Mouse (Mus musculus) limb, embryonic 10.5 days (tissue): ENCODE data around the gene Snx8. TPM values are rescaled to one million over a fixed set of nuclear protein-coding genes. Genes with fewer than 3 reads are reported as not detected.

Experiments
- DNase-seq: peaks from one replicate; pipeline ENCODE4 v3.0.0-alpha.2; 2017; ENCODE audit warnings: low spot score
- H3K27ac ChIP-seq: fragments of 300-500 bp; sonication (generic); 2 replicates; pipeline ENCODE4 v1.5.1; 2016; ENCODE audit warnings: mild to moderate bottlenecking
- H3K27me3 ChIP-seq: fragments of 300-500 bp; sonication (generic); 2 replicates; pipeline ENCODE4 v1.6.1; 2016; ENCODE audit warnings: low read depth, mild to moderate bottlenecking; ENCODE audit not compliant: poor library complexity, severe bottlenecking
- H3K36me3 ChIP-seq: fragments of 300-500 bp; sonication (generic); 2 replicates; pipeline ENCODE4 v1.6.1; 2016; ENCODE audit warnings: mild to moderate bottlenecking, moderate library complexity
- H3K4me1 ChIP-seq: fragments of 300-500 bp; sonication (generic); 2 replicates; pipeline ENCODE4 v1.6.1; 2016
- H3K4me3 ChIP-seq: fragments of 300-500 bp; sonication (generic); 2 replicates; pipeline ENCODE4 v1.5.1; 2016; ENCODE audit warnings: mild to moderate bottlenecking, moderate library complexity
- H3K9me3 ChIP-seq: fragments of 300-500 bp; sonication (generic); replicated peaks from 2 replicates; pipeline ENCODE4 v1.6.1; 2016; ENCODE audit warnings: mild to moderate bottlenecking
- WGBS: fragments of 180-500 bp; shearing (Covaris S2); methylation state at CpG from one replicate; pipeline ENCODE4 v1.1.7; 2016; 5-methylcytosine and 5-hydroxymethylcytosine counted together
- polyA plus RNA-seq: library from polyadenylated mRNA; unstranded; fragments of >200 nt; fragmentation: Nextera tagmentation; extraction: Ambion mirVana; gene quantifications from 2 replicates; pipeline ENCODE4 v1.2.1, GENCODE M21; 2016

Snx8 gene
- polyA plus RNA-seq, 1 experiment from 2014 or later: 22.4 TPM

- Histone ChIP-seq H3K27me3 (no peaks in the 10 kb centered on the region), H3K9me3 (no peaks in the 10 kb centered on the region), H3K27ac (no peak overlapping the region), H3K4me3 (no peak overlapping the region), H3K4me1 (no peaks in the 10 kb centered on the region), H3K36me3 (peaks cover 74% of the 10 kb centered on the region)
- no peak for DNase-seq
- WGBS: 88% methylated on average over 3 of the region's 3 CpGs
Observed at GRCm38 (mm10) chr5:140357466-140357865, 31.6 kb downstream of the Snx8 start.

GRCm38 (mm10) chr5:140355934-140356333 lies 33.1 kb downstream of the Snx8 start:
- Histone ChIP-seq H3K27ac (no peak overlapping the region), H3K27me3 (no peaks in the 10 kb centered on the region), H3K36me3 (peaks cover 87% of the 10 kb centered on the region), H3K9me3 (no peaks in the 10 kb centered on the region), H3K4me3 (no peak overlapping the region), H3K4me1 (no peaks in the 10 kb centered on the region)
- 88% methylated on average over 11 of the region's 11 CpGs for WGBS
- DNase-seq: no peak

- Histone ChIP-seq H3K4me3 (no peak overlapping the region), H3K9me3 (no peaks in the 10 kb centered on the region), H3K27ac (no peak overlapping the region), H3K36me3 (peaks cover 89% of the 10 kb centered on the region), H3K4me1 (no peaks in the 10 kb centered on the region), H3K27me3 (no peaks in the 10 kb centered on the region)
- WGBS: 91% methylated on average over 6 of the region's 6 CpGs
- no peak for DNase-seq
Observed at GRCm38 (mm10) chr5:140352352-140352751, 36.7 kb downstream of the Snx8 start.

GRCm38 (mm10) chr5:140350731-140351497 lies 38.1 kb downstream of the Snx8 start:
- H3K4me3 ChIP-seq: no peak overlapping the region

GRCm38 (mm10) chr5:140349882-140350281 lies 39.2 kb downstream of the Snx8 start:
- no peak for DNase-seq
- H3K36me3 ChIP-seq: peaks cover 89% of the 10 kb centered on the region
- 94% methylated on average over 9 of the region's 9 CpGs for WGBS

More at GRCm38 (mm10) chr5:140350731-140351497, 38.1 kb downstream of the Snx8 start:
- 94% methylated on average over 8 of the region's 8 CpGs for WGBS
- Histone ChIP-seq H3K27me3 (no peaks in the 10 kb centered on the region), H3K27ac (no peak overlapping the region), H3K36me3 (peaks cover 89% of the 10 kb centered on the region), H3K4me1 (0 out of 2 replicates have a peak, but pooled peaks cover 3% of the 10 kb centered on the region), H3K9me3 (no peaks in the 10 kb centered on the region)
- no peak for DNase-seq

GRCm38 (mm10) chr5:140346050-140346449 lies 43.0 kb downstream of the Snx8 start:
- Histone ChIP-seq H3K4me1 (0 out of 2 replicates have a peak, but pooled peaks cover 3% of the 10 kb centered on the region), H3K4me3 (no peak overlapping the region), H3K36me3 (peaks cover 84% of the 10 kb centered on the region), H3K9me3 (no peaks in the 10 kb centered on the region), H3K27me3 (no peaks in the 10 kb centered on the region), H3K27ac (no peak overlapping the region)
- no peak for DNase-seq
- WGBS: 92% methylated on average over 1 of the region's 1 CpGs

More at GRCm38 (mm10) chr5:140349882-140350281, 39.2 kb downstream of the Snx8 start:
- Histone ChIP-seq H3K4me1 (0 out of 2 replicates have a peak, but pooled peaks cover 3% of the 10 kb centered on the region), H3K27ac (no peak overlapping the region), H3K9me3 (no peaks in the 10 kb centered on the region), H3K4me3 (no peak overlapping the region), H3K27me3 (no peaks in the 10 kb centered on the region)

GRCm38 (mm10) chr5:140345244-140345643 lies 43.8 kb downstream of the Snx8 start:
- no peak for DNase-seq
- 92% methylated on average over 4 of the region's 4 CpGs for WGBS
- Histone ChIP-seq H3K27me3 (no peaks in the 10 kb centered on the region), H3K9me3 (no peaks in the 10 kb centered on the region), H3K4me3 (no peak overlapping the region), H3K4me1 (0 out of 2 replicates have a peak, but pooled peaks cover 5% of the 10 kb centered on the region), H3K36me3 (peaks cover 85% of the 10 kb centered on the region), H3K27ac (no peak overlapping the region)

- Histone ChIP-seq H3K27ac (no peak overlapping the region), H3K4me3 (no peak overlapping the region), H3K36me3 (peaks cover 95% of the 10 kb centered on the region), H3K9me3 (no peaks in the 10 kb centered on the region), H3K27me3 (no peaks in the 10 kb centered on the region), H3K4me1 (0 out of 2 replicates have a peak, but pooled peaks cover 7% of the 10 kb centered on the region)
- WGBS: 94% methylated on average over 4 of the region's 4 CpGs
- DNase-seq: no peak
Observed at GRCm38 (mm10) chr5:140342880-140343279, 46.2 kb downstream of the Snx8 start.

GRCm38 (mm10) chr5:140339836-140340235 lies 49.2 kb downstream of the Snx8 start:
- 0 out of 2 replicates have a peak, but pooled peaks cover 4% of the 10 kb centered on the region for H3K4me1 ChIP-seq
- DNase-seq: no peak
- H3K9me3 ChIP-seq: no peaks in the 10 kb centered on the region
- H3K4me3 ChIP-seq: no peak overlapping the region
- WGBS: 90% methylated on average over 3 of the region's 3 CpGs
- no peaks in the 10 kb centered on the region for H3K27me3 ChIP-seq
- peaks cover 88% of the 10 kb centered on the region for H3K36me3 ChIP-seq
- H3K27ac ChIP-seq: no peak overlapping the region

GRCm38 (mm10) chr5:140338779-140339178 lies 50.3 kb downstream of the Snx8 start:
- Histone ChIP-seq H3K27ac (no peak overlapping the region), H3K4me3 (no peak overlapping the region), H3K36me3 (peaks cover 77% of the 10 kb centered on the region), H3K4me1 (0 out of 2 replicates have a peak, but pooled peaks cover 4% of the 10 kb centered on the region), H3K27me3 (no peaks in the 10 kb centered on the region), H3K9me3 (no peaks in the 10 kb centered on the region)
- 95% methylated on average over 4 of the region's 4 CpGs for WGBS
- no peak for DNase-seq

- H3K9me3 ChIP-seq: no peaks in the 10 kb centered on the region
- H3K27ac ChIP-seq: no peak overlapping the region
- H3K36me3 ChIP-seq: peaks cover 61% of the 10 kb centered on the region
- WGBS: 80% methylated on average over 1 of the region's 1 CpGs
- H3K4me1 ChIP-seq: peaks cover 14% of the 10 kb centered on the region; the same call in 1 of the 2 replicates
- no peaks in the 10 kb centered on the region for H3K27me3 ChIP-seq
- DNase-seq: peak; percentile 39
- H3K4me3 ChIP-seq: no peak overlapping the region
Observed at GRCm38 (mm10) chr5:140336680-140337079, 52.4 kb downstream of the Snx8 start.

GRCm38 (mm10) chr5:140333631-140334030 lies 55.4 kb downstream of the Snx8 start:
- DNase-seq: no peak
- 38% methylated on average over 2 of the region's 2 CpGs for WGBS
- Histone ChIP-seq H3K36me3 (peaks cover 49% of the 10 kb centered on the region), H3K4me3 (no peak overlapping the region), H3K4me1 (peaks cover 18% of the 10 kb centered on the region), H3K27me3 (no peaks in the 10 kb centered on the region), H3K9me3 (no peaks in the 10 kb centered on the region), H3K27ac (no peak overlapping the region)

- Histone ChIP-seq H3K4me3 (peak overlapping the region; percentile 75), H3K27me3 (no peaks in the 10 kb centered on the region), H3K36me3 (peaks cover 49% of the 10 kb centered on the region), H3K27ac (peak overlapping the region; percentile 92; the same call in 1 of the 2 replicates), H3K4me1 (peaks cover 18% of the 10 kb centered on the region), H3K9me3 (no peaks in the 10 kb centered on the region)
- 59% methylated on average over 4 of the region's 4 CpGs for WGBS
- DNase-seq: no peak
Observed at GRCm38 (mm10) chr5:140332519-140332918, 56.5 kb downstream of the Snx8 start.
